Mouse (Mus musculus): Measurements from ENCODE around the gene Hist1h2ao. TPM values are rescaled to one million over a fixed set of nuclear protein-coding genes. Genes with fewer than 3 reads are reported as not detected.
A peak's percentile ranks its signal among the peaks of the same experiment; 100 is the strongest.
"Not testable (repeated sequence)": the region's sequence is repeated elsewhere in the genome, so short reads cannot be mapped to it uniquely, and the experiment has no call there.

Hist1h2ao gene
- polyA plus RNA-seq, 1 experiment from 2014 or later: not detected

- 0% methylated on average over 5 of the region's 58 CpGs for WGBS
Observed at GRCm38 (mm10) chr13:21831418-21832394, 21.4 kb downstream of the Hist1h2ao start, which contains the start of gene Hist1h4n. Gene Hist1h4n, minus strand, starts transcription at chr13:21832196.

DNA sequence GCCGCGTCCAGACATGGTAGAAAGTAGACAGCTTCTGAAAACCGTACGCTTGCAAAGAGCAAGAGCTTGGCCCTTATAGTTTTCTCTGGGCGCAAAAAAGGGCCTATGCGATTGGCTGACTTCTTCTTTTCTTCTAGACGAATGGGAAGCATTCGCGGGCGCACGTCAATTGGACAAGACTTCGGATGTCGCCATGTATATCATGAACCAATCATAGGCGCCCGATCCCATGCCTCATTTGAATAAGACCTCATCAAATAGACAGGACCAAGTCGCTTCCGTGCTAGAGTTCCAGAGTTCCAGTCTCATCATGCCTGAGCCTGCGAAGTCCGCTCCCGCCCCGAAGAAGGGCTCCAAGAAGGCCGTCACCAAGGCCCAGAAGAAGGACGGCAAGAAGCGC is 23.2 kb downstream of the Hist1h2ao start, which contains the start of the genes Hist1h2ap and Hist1h2br:
Gene Hist1h2ap, minus strand, starts transcription at position 47 of the 400 bp plus-strand sequence.
Gene Hist1h2br, plus strand, starts transcription at position 283 of the 400 bp plus-strand sequence.
- not testable (repeated sequence) for H3K36me3 ChIP-seq (ENCODE audit: control insufficient read depth, insufficient read depth, low read length); H3K9ac ChIP-seq (ENCODE audit: low read depth, low read length); H3K9me3 ChIP-seq (ENCODE audit: control insufficient read depth, low read length); H3K27me3 ChIP-seq (replicated peaks; ENCODE audit: control insufficient read depth, insufficient read depth, low read length); DNase-seq (ENCODE audit: low spot score); H3K4me3 ChIP-seq (ENCODE audit: low read depth, low read length); H3K4me1 ChIP-seq (ENCODE audit: control insufficient read depth, insufficient read depth, low read length); H3K27ac ChIP-seq (replicated peaks; ENCODE audit: low read depth, low read length); H3K4me2 ChIP-seq (ENCODE audit: low read depth, low read length)
- WGBS: no CpG with 5 or more reads among the region's 24 CpGs
- ATAC-seq (ENCODE audit: low read depth): peak; percentile 93

More at GRCm38 (mm10) chr13:21831418-21832394, 21.4 kb downstream of the Hist1h2ao start, which contains the start of gene Hist1h4n:
- H3K9ac ChIP-seq (ENCODE audit: low read depth, low read length); DNase-seq (ENCODE audit: low spot score); H3K4me1 ChIP-seq (ENCODE audit: control insufficient read depth, insufficient read depth, low read length); H3K27me3 ChIP-seq (replicated peaks; ENCODE audit: control insufficient read depth, insufficient read depth, low read length); H3K27ac ChIP-seq (replicated peaks; ENCODE audit: low read depth, low read length); H3K36me3 ChIP-seq (ENCODE audit: control insufficient read depth, insufficient read depth, low read length); H3K9me3 ChIP-seq (ENCODE audit: control insufficient read depth, low read length): not testable (repeated sequence)
- H3K4me3 ChIP-seq (ENCODE audit: low read depth, low read length): 0 out of 2 replicates have a peak within 1 kb of the TSS, but pooled peaks have one; percentile 15
- peak; percentile 83 for ATAC-seq (ENCODE audit: low read depth)
- H3K4me2 ChIP-seq (ENCODE audit: low read depth, low read length): 0 out of 2 replicates have a peak within 1 kb of the TSS, but pooled peaks have one; percentile 32

DNA sequence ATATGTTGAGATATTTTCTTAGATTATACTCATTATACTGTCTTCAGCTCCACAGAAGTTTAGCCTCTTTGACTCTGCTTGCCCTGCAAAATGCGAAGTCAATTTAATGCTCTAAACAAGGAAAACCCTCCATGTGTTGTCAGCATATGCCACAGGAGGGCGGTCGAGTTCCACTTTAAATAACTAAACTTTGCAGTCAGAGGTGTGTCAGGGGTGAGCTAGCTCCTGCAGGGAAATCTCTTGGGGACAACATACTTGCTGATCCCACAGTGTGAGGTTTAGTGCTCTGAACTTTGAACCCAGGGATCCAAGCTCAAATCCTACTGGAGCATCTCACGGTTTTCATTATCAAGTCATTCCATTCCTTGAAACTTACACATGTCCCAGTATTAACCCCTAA is 30.2 kb downstream of the Hist1h2ao start:
- WGBS: no CpG with 5 or more reads among the region's 4 CpGs
- not testable (repeated sequence) for DNase-seq (ENCODE audit: low spot score)

GRCm38 (mm10) chr13:21846356-21846755 is 36.1 kb downstream of the Hist1h2ao start:
- H3K4me2 ChIP-seq (ENCODE audit: low read depth, low read length): not testable (repeated sequence)

More for the DNA sequence above, 30.2 kb downstream of the Hist1h2ao start:
- peak; percentile 73 for ATAC-seq (ENCODE audit: low read depth)
- not testable (repeated sequence) for H3K4me3 ChIP-seq (ENCODE audit: low read depth, low read length); H3K36me3 ChIP-seq (ENCODE audit: control insufficient read depth, insufficient read depth, low read length); H3K9me3 ChIP-seq (ENCODE audit: control insufficient read depth, low read length); H3K27ac ChIP-seq (replicated peaks; ENCODE audit: low read depth, low read length); H3K4me1 ChIP-seq (ENCODE audit: control insufficient read depth, insufficient read depth, low read length); H3K4me2 ChIP-seq (ENCODE audit: low read depth, low read length); H3K27me3 ChIP-seq (replicated peaks; ENCODE audit: control insufficient read depth, insufficient read depth, low read length); H3K9ac ChIP-seq (ENCODE audit: low read depth, low read length)

GRCm38 (mm10) chr13:21847883-21848282 is 37.6 kb downstream of the Hist1h2ao start:
- ATAC-seq (ENCODE audit: low read depth) (no peak), DNase-seq (ENCODE audit: low spot score) (no peak)
- Histone ChIP-seq H3K4me1 (ENCODE audit: control insufficient read depth, insufficient read depth, low read length) (no peaks in the 10 kb centered on the region), H3K9ac (ENCODE audit: low read depth, low read length) (no peak overlapping the region), H3K4me3 (ENCODE audit: low read depth, low read length) (no peak overlapping the region), H3K9me3 (ENCODE audit: control insufficient read depth, low read length) (no peaks in the 10 kb centered on the region), H3K36me3 (ENCODE audit: control insufficient read depth, insufficient read depth, low read length) (no peaks in the 10 kb centered on the region), H3K27me3 (replicated peaks; ENCODE audit: control insufficient read depth, insufficient read depth, low read length) (no peaks in the 10 kb centered on the region), H3K4me2 (ENCODE audit: low read depth, low read length) (no peak overlapping the region), H3K27ac (replicated peaks; ENCODE audit: low read depth, low read length) (no peak overlapping the region)
- 17% methylated on average over 8 of the region's 8 CpGs for WGBS

More at GRCm38 (mm10) chr13:21846356-21846755, 36.1 kb downstream of the Hist1h2ao start:
- not testable (repeated sequence) for H3K4me1 ChIP-seq (ENCODE audit: control insufficient read depth, insufficient read depth, low read length); H3K9ac ChIP-seq (ENCODE audit: low read depth, low read length); H3K36me3 ChIP-seq (ENCODE audit: control insufficient read depth, insufficient read depth, low read length); H3K27ac ChIP-seq (replicated peaks; ENCODE audit: low read depth, low read length); ATAC-seq (ENCODE audit: low read depth); H3K27me3 ChIP-seq (replicated peaks; ENCODE audit: control insufficient read depth, insufficient read depth, low read length); H3K9me3 ChIP-seq (ENCODE audit: control insufficient read depth, low read length); DNase-seq (ENCODE audit: low spot score); H3K4me3 ChIP-seq (ENCODE audit: low read depth, low read length)

- ATAC-seq (ENCODE audit: low read depth); H3K4me3 ChIP-seq (ENCODE audit: low read depth, low read length); H3K9ac ChIP-seq (ENCODE audit: low read depth, low read length); H3K27ac ChIP-seq (replicated peaks; ENCODE audit: low read depth, low read length); H3K27me3 ChIP-seq (replicated peaks; ENCODE audit: control insufficient read depth, insufficient read depth, low read length); H3K4me2 ChIP-seq (ENCODE audit: low read depth, low read length); H3K4me1 ChIP-seq (ENCODE audit: control insufficient read depth, insufficient read depth, low read length); H3K9me3 ChIP-seq (ENCODE audit: control insufficient read depth, low read length); DNase-seq (ENCODE audit: low spot score); H3K36me3 ChIP-seq (ENCODE audit: control insufficient read depth, insufficient read depth, low read length): not testable (repeated sequence)
- 32% methylated on average over 1 of the region's 1 CpGs for WGBS
Observed at GRCm38 (mm10) chr13:21850696-21851095, 40.4 kb downstream of the Hist1h2ao start.

GRCm38 (mm10) chr13:21852215-21852945 is 42.1 kb downstream of the Hist1h2ao start:
- no peak overlapping the region for H3K4me3 ChIP-seq (ENCODE audit: low read depth, low read length)
- DNase-seq (ENCODE audit: low spot score): no peak
- H3K36me3 ChIP-seq (ENCODE audit: control insufficient read depth, insufficient read depth, low read length): no peaks in the 10 kb centered on the region

GRCm38 (mm10) chr13:21855146-21855545 is 44.9 kb downstream of the Hist1h2ao start:
- no peaks in the 10 kb centered on the region for H3K4me1 ChIP-seq (ENCODE audit: control insufficient read depth, insufficient read depth, low read length)
- H3K4me3 ChIP-seq (ENCODE audit: low read depth, low read length): peak overlapping the region; percentile 44
- ATAC-seq (ENCODE audit: low read depth) (peak; percentile 55), DNase-seq (ENCODE audit: low spot score) (peak; percentile 59)
- H3K9me3 ChIP-seq (ENCODE audit: control insufficient read depth, low read length): no peaks in the 10 kb centered on the region
- H3K36me3 ChIP-seq (ENCODE audit: control insufficient read depth, insufficient read depth, low read length): no peaks in the 10 kb centered on the region
- no peak overlapping the region for H3K9ac ChIP-seq (ENCODE audit: low read depth, low read length)
- WGBS: under 1% methylated on average over 11 of the region's 11 CpGs
- no peak overlapping the region for H3K27ac ChIP-seq (replicated peaks; ENCODE audit: low read depth, low read length)
- no peaks in the 10 kb centered on the region for H3K27me3 ChIP-seq (replicated peaks; ENCODE audit: control insufficient read depth, insufficient read depth, low read length)
- peak overlapping the region; percentile 59 for H3K4me2 ChIP-seq (ENCODE audit: low read depth, low read length)

More at GRCm38 (mm10) chr13:21852215-21852945, 42.1 kb downstream of the Hist1h2ao start:
- ATAC-seq (ENCODE audit: low read depth): no peak
- no peaks in the 10 kb centered on the region for H3K9me3 ChIP-seq (ENCODE audit: control insufficient read depth, low read length)
- no peak overlapping the region for H3K27ac ChIP-seq (replicated peaks; ENCODE audit: low read depth, low read length)
- H3K4me1 ChIP-seq (ENCODE audit: control insufficient read depth, insufficient read depth, low read length): no peaks in the 10 kb centered on the region
- 55% methylated on average over 3 of the region's 3 CpGs for WGBS
- no peak overlapping the region for H3K9ac ChIP-seq (ENCODE audit: low read depth, low read length)
- H3K27me3 ChIP-seq (replicated peaks; ENCODE audit: control insufficient read depth, insufficient read depth, low read length): no peaks in the 10 kb centered on the region
- no peak overlapping the region for H3K4me2 ChIP-seq (ENCODE audit: low read depth, low read length)
